Mouse (Mus musculus): Measurements from ENCODE around the gene Loxl3.

Gene Loxl3

GRCm38 (mm10) chr6:83053136-83053960 lies 19.4 kb downstream of the Loxl3 start:
- peak; percentile 54 to 68 for DNase-seq (ENCODE audit: low spot score in 2 of 2)

GRCm38 (mm10) chr6:83054074-83054851 lies 20.3 kb downstream of the Loxl3 start, which contains the start of gene Aup1:
Aup1 (plus strand) TSS chr6:83054521.
- DNase-seq (ENCODE audit: low spot score in 2 of 2), result peak; percentile 96 to 98

- DNase-seq (ENCODE audit: low spot score in 2 of 2), result no peak
Measured at GRCm38 (mm10) chr6:83054871-83055431, 21.0 kb downstream of the Loxl3 start, which contains the start of gene Htra2. Htra2 (minus strand) TSS chr6:83055273.

- DNase-seq (ENCODE audit: low spot score in 2 of 2), result no peak
Measured at GRCm38 (mm10) chr6:83057790-83058189, 23.8 kb downstream of the Loxl3 start, which contains the start of gene Dqx1. Dqx1 (plus strand) TSS chr6:83057844.

GRCm38 (mm10) chr6:83058725-83059124 lies 24.8 kb downstream of the Loxl3 start:
- no peak for DNase-seq (ENCODE audit: low spot score in 2 of 2)

- DNase-seq (ENCODE audit: low spot score in 2 of 2), result no peak
Measured at GRCm38 (mm10) chr6:83065995-83066394, 32.0 kb downstream of the Loxl3 start.

- no peak for DNase-seq (ENCODE audit: low spot score in 2 of 2)
Measured at GRCm38 (mm10) chr6:83066441-83066840, 32.5 kb downstream of the Loxl3 start.

- DNase-seq (ENCODE audit: low spot score in 2 of 2), result no peak
Measured at GRCm38 (mm10) chr6:83068221-83068620, 34.2 kb downstream of the Loxl3 start.

- DNase-seq (ENCODE audit: low spot score in 2 of 2), result no peak
Measured at GRCm38 (mm10) chr6:83068706-83069487, 34.9 kb downstream of the Loxl3 start.

GRCm38 (mm10) chr6:83069488-83070246 lies 35.7 kb downstream of the Loxl3 start:
- no peak for DNase-seq (ENCODE audit: low spot score in 2 of 2)

- no peak for DNase-seq (ENCODE audit: low spot score in 2 of 2)
Measured at GRCm38 (mm10) chr6:83070247-83070310, 36.1 kb downstream of the Loxl3 start, which contains the start of gene Tlx2. Tlx2 (minus strand) TSS chr6:83070293.

GRCm38 (mm10) chr6:83070311-83071219 lies 36.6 kb downstream of the Loxl3 start:
- DNase-seq (ENCODE audit: low spot score in 2 of 2), result peak in 1 of 2 experiments; percentile 47

- DNase-seq (ENCODE audit: low spot score in 2 of 2), result no peak
Measured at GRCm38 (mm10) chr6:83071220-83071619, 37.2 kb downstream of the Loxl3 start.

GRCm38 (mm10) chr6:83074979-83075378 lies 41.0 kb downstream of the Loxl3 start:
- DNase-seq (ENCODE audit: low spot score in 2 of 2), result no peak

GRCm38 (mm10) chr6:83077630-83078323 lies 43.8 kb downstream of the Loxl3 start, which contains the start of gene Pcgf1:
Pcgf1 (plus strand) TSS chr6:83077869.
- DNase-seq (ENCODE audit: low spot score in 2 of 2), result no peak

- peak; percentile 100 for DNase-seq (ENCODE audit: low spot score in 2 of 2)
Measured at GRCm38 (mm10) chr6:83078324-83078858, 44.4 kb downstream of the Loxl3 start.

GRCm38 (mm10) chr6:83080210-83080609 lies 46.2 kb downstream of the Loxl3 start:
- DNase-seq (ENCODE audit: low spot score in 2 of 2), result no peak

- no peak for DNase-seq (ENCODE audit: low spot score in 2 of 2)
Measured at GRCm38 (mm10) chr6:83083497-83083896, 49.5 kb downstream of the Loxl3 start.

- no peak for DNase-seq (ENCODE audit: low spot score in 2 of 2)
Measured at GRCm38 (mm10) chr6:83084477-83084876, 50.5 kb downstream of the Loxl3 start.

All from spleen, postnatal 10 days (tissue).